Mouse (Mus musculus) embryonic facial prominence, embryonic 13.5 days (tissue): ENCODE data around the gene Rnf213. TPM values are rescaled to one million over a fixed set of nuclear protein-coding genes. Genes with fewer than 3 reads are reported as not detected.

Experiments
- ATAC-seq: fragments of 200-750 bp; cut with Nextera tagmentation; 2 replicates; pipeline ENCODE4 v1.8.0; 2017; ENCODE audit warnings: low read depth; ENCODE audit not compliant: insufficient number of reproducible peaks, insufficient read depth, low FRiP score, low TSS enrichment
- H3K27ac ChIP-seq: fragments of 300-500 bp; sonication (generic); 2 replicates; pipeline ENCODE4 v1.5.1; 2015; ENCODE audit warnings: moderate library complexity, mild to moderate bottlenecking, inconsistent platforms
- H3K27me3 ChIP-seq: fragments of 300-500 bp; sonication (generic); 2 replicates; pipeline ENCODE4 v1.6.1; 2015; ENCODE audit warnings: mild to moderate bottlenecking, inconsistent platforms
- H3K36me3 ChIP-seq: fragments of 300-500 bp; sonication (generic); 2 replicates; pipeline ENCODE4 v1.6.1; 2015; ENCODE audit warnings: mild to moderate bottlenecking, inconsistent platforms
- H3K4me1 ChIP-seq: fragments of 300-500 bp; sonication (generic); 2 replicates; pipeline ENCODE4 v1.6.1; 2015; ENCODE audit warnings: inconsistent platforms
- H3K4me2 ChIP-seq: fragments of 300-500 bp; sonication (generic); 2 replicates; pipeline ENCODE4 v1.6.1; 2015; ENCODE audit warnings: moderate library complexity, mild to moderate bottlenecking, inconsistent platforms
- H3K4me3 ChIP-seq: fragments of 300-500 bp; sonication (generic); 2 replicates; pipeline ENCODE4 v1.5.1; 2015; ENCODE audit warnings: mild to moderate bottlenecking, inconsistent platforms
- H3K9ac ChIP-seq: fragments of 300-500 bp; sonication (generic); 2 replicates; pipeline ENCODE4 v1.6.1; 2015; ENCODE audit warnings: mild to moderate bottlenecking, inconsistent platforms
- H3K9me3 ChIP-seq: fragments of 300-500 bp; sonication (generic); 2 replicates; pipeline ENCODE4 v1.6.1; 2016; ENCODE audit warnings: inconsistent platforms
- WGBS: fragments of 180-500 bp; shearing (Covaris S2); methylation state at CpG from one replicate; pipeline ENCODE4 v1.1.7; 2015; ENCODE audit warnings: mixed read lengths; 5-methylcytosine and 5-hydroxymethylcytosine counted together
- polyA plus RNA-seq: library from polyadenylated mRNA; unstranded; fragments of >200 nt; fragmentation: Nextera tagmentation; extraction: Ambion mirVana; gene quantifications from 2 replicates; pipeline ENCODE4 v1.2.1, GENCODE M21; 2015

The Rnf213 gene
- polyA plus RNA-seq, 1 experiment from 2014 or later: 2.1 TPM

- H3K27ac ChIP-seq: no peak overlapping the region
- peaks cover 6% of the 10 kb centered on the region for H3K27me3 ChIP-seq
- ATAC-seq: no peak
- H3K4me2 ChIP-seq: no peak overlapping the region
- peaks cover 12% of the 10 kb centered on the region for H3K4me1 ChIP-seq
- H3K9me3 ChIP-seq: no peaks in the 10 kb centered on the region
- no peak overlapping the region for H3K4me3 ChIP-seq
- H3K9ac ChIP-seq: no peak overlapping the region; the same call in 1 of the 2 replicates
- H3K36me3 ChIP-seq: no peaks in the 10 kb centered on the region
These were observed 127.8 kb downstream of the Rnf213 start for GRCm38 (mm10) chr11:119520713-119521063.

- Histone ChIP-seq H3K9ac (no peak overlapping the region), H3K27me3 (peaks cover 3% of the 10 kb centered on the region; the same call in 1 of the 2 replicates), H3K27ac (no peak overlapping the region), H3K4me2 (no peak overlapping the region), H3K36me3 (no peaks in the 10 kb centered on the region), H3K9me3 (no peaks in the 10 kb centered on the region), H3K4me1 (peaks cover 4% of the 10 kb centered on the region), H3K4me3 (no peak overlapping the region)
- ATAC-seq: no peak
- WGBS: 80% methylated on average over 6 of the region's 6 CpGs
These were observed 129.2 kb downstream of the Rnf213 start for GRCm38 (mm10) chr11:119521920-119522710.

GRCm38 (mm10) chr11:119522779-119523178 is 129.9 kb downstream of the Rnf213 start:
- Histone ChIP-seq H3K4me1 (peaks cover 4% of the 10 kb centered on the region), H3K36me3 (no peaks in the 10 kb centered on the region), H3K27ac (no peak overlapping the region), H3K27me3 (no peaks in the 10 kb centered on the region), H3K4me2 (no peak overlapping the region), H3K4me3 (no peak overlapping the region), H3K9ac (no peak overlapping the region), H3K9me3 (no peaks in the 10 kb centered on the region)
- ATAC-seq: no peak
- 82% methylated on average over 8 of the region's 8 CpGs for WGBS

- Histone ChIP-seq H3K9ac (no peak overlapping the region), H3K4me1 (peaks cover 4% of the 10 kb centered on the region), H3K4me3 (no peak overlapping the region), H3K27ac (no peak overlapping the region), H3K27me3 (no peaks in the 10 kb centered on the region), H3K4me2 (no peak overlapping the region), H3K9me3 (no peaks in the 10 kb centered on the region), H3K36me3 (no peaks in the 10 kb centered on the region)
- ATAC-seq: no peak
- WGBS: 89% methylated on average over 3 of the region's 3 CpGs
These were observed 130.5 kb downstream of the Rnf213 start for GRCm38 (mm10) chr11:119523392-119523791.

- no peaks in the 10 kb centered on the region for H3K27me3 ChIP-seq
- H3K9ac ChIP-seq: peak overlapping the region; percentile 74
- WGBS: 1% methylated on average over 33 of the region's 33 CpGs
- H3K9me3 ChIP-seq: no peaks in the 10 kb centered on the region
- H3K27ac ChIP-seq: peak overlapping the region; percentile 55; the same call in 1 of the 2 replicates
- H3K36me3 ChIP-seq: no peaks in the 10 kb centered on the region
- ATAC-seq: peak; percentile 88; the same call in 1 of the 2 replicates
- H3K4me2 ChIP-seq: peak overlapping the region; percentile 70
- peaks cover 4% of the 10 kb centered on the region for H3K4me1 ChIP-seq
- H3K4me3 ChIP-seq: peak overlapping the region; percentile 50
These were observed 131.6 kb downstream of the Rnf213 start for GRCm38 (mm10) chr11:119524545-119524949.

- ATAC-seq: no peak
- Histone ChIP-seq H3K4me1 (peaks cover 4% of the 10 kb centered on the region), H3K4me3 (no peak overlapping the region), H3K9me3 (no peaks in the 10 kb centered on the region), H3K27ac (no peak overlapping the region), H3K36me3 (no peaks in the 10 kb centered on the region), H3K4me2 (no peak overlapping the region), H3K9ac (no peak overlapping the region), H3K27me3 (no peaks in the 10 kb centered on the region)
- WGBS: 81% methylated on average over 14 of the region's 14 CpGs
These were observed 133.4 kb downstream of the Rnf213 start for GRCm38 (mm10) chr11:119526068-119526966.

GRCm38 (mm10) chr11:119528930-119529329 is 136.0 kb downstream of the Rnf213 start:
- no peak overlapping the region for H3K4me3 ChIP-seq
- 63% methylated on average over 11 of the region's 11 CpGs for WGBS

GRCm38 (mm10) chr11:119532460-119532859 is 139.6 kb downstream of the Rnf213 start:
- ATAC-seq: no peak
- no peak overlapping the region for H3K4me3 ChIP-seq
- no peak overlapping the region; the same call in 1 of the 2 replicates for H3K9ac ChIP-seq
- no peaks in the 10 kb centered on the region for H3K9me3 ChIP-seq
- no peaks in the 10 kb centered on the region for H3K36me3 ChIP-seq
- 57% methylated on average over 8 of the region's 8 CpGs for WGBS
- H3K27ac ChIP-seq: no peak overlapping the region
- H3K27me3 ChIP-seq: no peaks in the 10 kb centered on the region
- no peak overlapping the region for H3K4me2 ChIP-seq
- no peaks in the 10 kb centered on the region for H3K4me1 ChIP-seq

More at GRCm38 (mm10) chr11:119528930-119529329, 136.0 kb downstream of the Rnf213 start:
- Histone ChIP-seq H3K4me2 (no peak overlapping the region), H3K27ac (no peak overlapping the region), H3K36me3 (no peaks in the 10 kb centered on the region), H3K9me3 (no peaks in the 10 kb centered on the region), H3K27me3 (no peaks in the 10 kb centered on the region), H3K9ac (no peak overlapping the region), H3K4me1 (peaks cover 4% of the 10 kb centered on the region)
- ATAC-seq: no peak

- H3K4me1 ChIP-seq: no peaks in the 10 kb centered on the region
- no peak overlapping the region for H3K9ac ChIP-seq
- no peak overlapping the region for H3K4me2 ChIP-seq
- H3K27ac ChIP-seq: no peak overlapping the region
- no peaks in the 10 kb centered on the region for H3K9me3 ChIP-seq
- no peaks in the 10 kb centered on the region for H3K36me3 ChIP-seq
- ATAC-seq: no peak
- no peaks in the 10 kb centered on the region for H3K27me3 ChIP-seq
- WGBS: 71% methylated on average over 7 of the region's 7 CpGs
- H3K4me3 ChIP-seq: no peak overlapping the region
These were observed 140.8 kb downstream of the Rnf213 start for GRCm38 (mm10) chr11:119533745-119534144.
